Mouse (Mus musculus) spleen, adult 2 months (tissue): ENCODE results near the gene Gm49486. TPM values are rescaled to one million over a fixed set of nuclear protein-coding genes. Genes with fewer than 3 reads are reported as not detected.

Experiments used
- DNase-seq, 2 experiments: peaks; one replicate each; pipeline versions ENCODE4 v3.0.0 to v3.0.0-alpha.2; 2012 to 2021; ENCODE audit warnings: low spot score in 2 of 2, low read depth in 1 of 2
- H3K27ac ChIP-seq: fragments of 200-500 bp; 2 replicates; pipeline ENCODE4 v1.5.1; 2012; ENCODE audit warnings: low read length, inconsistent platforms; ENCODE audit not compliant: insufficient read depth
- H3K27me3 ChIP-seq: fragments of 200-500 bp; 2 replicates; pipeline ENCODE4 v1.6.1; 2012; ENCODE audit warnings: mild to moderate bottlenecking, moderate library complexity, low read length, inconsistent platforms; ENCODE audit not compliant: control insufficient read depth, insufficient read depth
- H3K36me3 ChIP-seq: fragments of 200-500 bp; 2 replicates; pipeline ENCODE4 v1.6.1; 2012; ENCODE audit warnings: mild to moderate bottlenecking, low read length, inconsistent platforms; ENCODE audit not compliant: control insufficient read depth, insufficient read depth
- H3K4me1 ChIP-seq: fragments of 200-500 bp; 2 replicates; pipeline ENCODE4 v1.6.1; 2011; ENCODE audit warnings: inconsistent platforms; ENCODE audit not compliant: control insufficient read depth, insufficient read depth, insufficient read length
- H3K4me3 ChIP-seq: fragments of 200-500 bp; 2 replicates; pipeline ENCODE4 v1.5.1; 2011; ENCODE audit warnings: mild to moderate bottlenecking, inconsistent platforms; ENCODE audit not compliant: insufficient read depth, insufficient read length; ENCODE audit errors: extremely low read depth
- CTCF ChIP-seq: fragments of 200-500 bp; IDR thresholded peaks from 2 replicates; pipeline ENCODE4 v1.5.1; 2011; ENCODE audit warnings: mild to moderate bottlenecking, inconsistent platforms; ENCODE audit not compliant: insufficient read depth, insufficient read length, insufficient replicate concordance; ENCODE audit errors: extremely low read depth
- POLR2A ChIP-seq: fragments of 200-500 bp; IDR thresholded peaks from 2 replicates; pipeline ENCODE4 v1.6.1; 2011; ENCODE audit warnings: low read depth, low read length, inconsistent platforms
- WGBS: fragments of 180-500 bp; shearing (Covaris S2); methylation state at CpG from one replicate; pipeline ENCODE4 v1.1.7; 2018; 5-methylcytosine and 5-hydroxymethylcytosine counted together
- polyA plus RNA-seq: library from polyadenylated mRNA; depleted of rRNA; stranded (reverse); fragments of >200 nt; gene quantifications from 2 replicates; pipeline ENCODE4 v1.2.3, GENCODE M21; 2012

Gene Gm49486
- polyA plus RNA-seq, 1 experiment = not detected

GRCm38 (mm10) chr15:79194048-79194447 lies 35.1 kb upstream of the Gm49486 start:
- Histone ChIP-seq H3K4me3 (no peak overlapping the region), H3K27me3 (no peaks in the 10 kb centered on the region), H3K36me3 (no peaks in the 10 kb centered on the region), H3K4me1 (no peaks in the 10 kb centered on the region), H3K27ac (no peak overlapping the region)
- 26% methylated on average over 9 of the region's 9 CpGs for WGBS
- no peak for TF ChIP-seq CTCF
- no peak for DNase-seq

GRCm38 (mm10) chr15:79194946-79195345 lies 34.2 kb upstream of the Gm49486 start:
- DNase-seq = no peak
- 86% methylated on average over 2 of the region's 2 CpGs for WGBS
- TF ChIP-seq POLR2A (no peak), CTCF (no peak)
- Histone ChIP-seq H3K27ac (no peak overlapping the region), H3K4me1 (no peaks in the 10 kb centered on the region), H3K4me3 (no peak overlapping the region), H3K27me3 (no peaks in the 10 kb centered on the region), H3K36me3 (no peaks in the 10 kb centered on the region)

GRCm38 (mm10) chr15:79195492-79195891 lies 33.7 kb upstream of the Gm49486 start:
- H3K4me3 ChIP-seq = no peak overlapping the region
- no peaks in the 10 kb centered on the region for H3K36me3 ChIP-seq
- no peak for DNase-seq
- WGBS = 88% methylated on average over 8 of the region's 8 CpGs
- no peak overlapping the region for H3K27ac ChIP-seq
- H3K27me3 ChIP-seq = no peaks in the 10 kb centered on the region
- H3K4me1 ChIP-seq = no peaks in the 10 kb centered on the region
- TF ChIP-seq POLR2A = no peak
- TF ChIP-seq CTCF = no peak

- H3K4me1 ChIP-seq = no peaks in the 10 kb centered on the region
- no peak overlapping the region for H3K4me3 ChIP-seq
- no peaks in the 10 kb centered on the region for H3K36me3 ChIP-seq
- TF ChIP-seq CTCF (no peak), POLR2A (no peak)
- no peaks in the 10 kb centered on the region for H3K27me3 ChIP-seq
- no peak overlapping the region for H3K27ac ChIP-seq
- WGBS = 89% methylated on average over 12 of the region's 12 CpGs
- no peak for DNase-seq
Measured at GRCm38 (mm10) chr15:79199390-79199976, 29.7 kb upstream of the Gm49486 start.

- Histone ChIP-seq H3K27ac (no peak overlapping the region), H3K36me3 (no peaks in the 10 kb centered on the region), H3K27me3 (no peaks in the 10 kb centered on the region), H3K4me1 (no peaks in the 10 kb centered on the region), H3K4me3 (no peak overlapping the region)
- TF ChIP-seq POLR2A = no peak
- no peak for TF ChIP-seq CTCF
- 38% methylated on average over 13 of the region's 13 CpGs for WGBS
- DNase-seq = no peak
Measured at GRCm38 (mm10) chr15:79201491-79202150, 27.6 kb upstream of the Gm49486 start.

- WGBS = 75% methylated on average over 10 of the region's 10 CpGs
- H3K27ac ChIP-seq = no peak overlapping the region
- H3K4me1 ChIP-seq = no peaks in the 10 kb centered on the region
- no peak overlapping the region for H3K4me3 ChIP-seq
- TF ChIP-seq CTCF = no peak
- TF ChIP-seq POLR2A = no peak
- no peaks in the 10 kb centered on the region for H3K36me3 ChIP-seq
- no peaks in the 10 kb centered on the region for H3K27me3 ChIP-seq
- no peak for DNase-seq
Measured at GRCm38 (mm10) chr15:79202575-79202974, 26.6 kb upstream of the Gm49486 start.

- TF ChIP-seq CTCF = no peak
- TF ChIP-seq POLR2A = no peak
- WGBS = 75% methylated on average over 6 of the region's 6 CpGs
- no peaks in the 10 kb centered on the region for H3K27me3 ChIP-seq
Measured at GRCm38 (mm10) chr15:79208211-79208610, 21.0 kb upstream of the Gm49486 start.

More at GRCm38 (mm10) chr15:79208211-79208610, 21.0 kb upstream of the Gm49486 start:
- H3K4me1 ChIP-seq = no peaks in the 10 kb centered on the region
- no peak for DNase-seq
- no peak overlapping the region for H3K4me3 ChIP-seq
- no peaks in the 10 kb centered on the region for H3K36me3 ChIP-seq
- H3K27ac ChIP-seq = no peak overlapping the region
